Mouse (Mus musculus): ENCODE results near the gene C2.
"Not testable (repeated sequence)": the region's sequence is repeated elsewhere in the genome, so short reads cannot be mapped to it uniquely, and the experiment has no call there.

Gene C2

DNA sequence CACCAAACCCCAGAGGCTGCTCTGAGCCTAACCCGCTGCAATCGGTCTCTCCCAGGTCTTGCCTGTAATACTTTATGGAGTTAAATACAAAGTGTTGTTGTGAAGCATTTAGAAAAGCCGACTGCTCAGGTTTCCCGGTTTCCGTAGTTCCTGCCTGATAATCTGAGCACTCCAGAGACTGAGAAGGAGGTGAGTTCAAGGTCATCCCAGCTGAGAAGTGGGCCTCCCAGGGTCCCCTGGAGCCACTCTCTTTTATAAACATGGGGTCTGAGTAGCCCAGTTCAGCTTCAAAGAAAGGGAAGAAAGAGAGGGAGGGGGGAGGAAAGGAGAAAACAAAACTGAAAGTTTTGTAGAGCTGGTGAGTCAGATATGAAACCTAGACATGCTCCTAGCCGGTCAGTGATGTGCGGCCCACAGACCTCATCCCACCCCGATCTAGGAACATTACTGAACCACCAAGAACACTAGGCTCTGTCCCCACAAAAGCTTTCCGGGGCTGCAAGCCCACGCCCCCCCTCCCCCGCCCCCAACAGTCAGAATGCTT is 18.7 kb downstream of the C2 start, which contains the start of gene Zbtb12:
TSS of gene Zbtb12 (plus strand) at position 148 of the 544 bp plus-strand sequence.
- no peak for DNase-seq

DNA sequence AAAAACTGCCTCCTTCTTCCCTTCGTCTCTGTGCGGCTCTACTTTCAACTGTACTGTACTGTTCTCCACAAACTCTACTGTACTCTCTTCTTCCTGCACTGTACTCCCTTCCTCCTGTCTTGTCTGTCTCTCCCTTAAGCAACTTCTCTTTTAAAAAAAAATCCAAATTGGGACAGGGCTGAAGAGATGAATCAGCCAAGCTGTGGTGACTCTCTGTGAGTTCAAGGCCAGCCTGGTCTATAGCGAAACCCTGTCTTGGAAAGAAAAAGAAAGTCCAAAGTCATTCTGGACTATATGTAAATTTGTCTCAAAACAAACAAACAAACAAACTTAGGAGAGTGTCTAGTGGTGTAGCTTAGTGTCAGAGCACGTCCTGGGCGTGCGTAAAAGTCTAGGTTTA is 23.7 kb downstream of the C2 start:
- no peak for DNase-seq

DNA sequence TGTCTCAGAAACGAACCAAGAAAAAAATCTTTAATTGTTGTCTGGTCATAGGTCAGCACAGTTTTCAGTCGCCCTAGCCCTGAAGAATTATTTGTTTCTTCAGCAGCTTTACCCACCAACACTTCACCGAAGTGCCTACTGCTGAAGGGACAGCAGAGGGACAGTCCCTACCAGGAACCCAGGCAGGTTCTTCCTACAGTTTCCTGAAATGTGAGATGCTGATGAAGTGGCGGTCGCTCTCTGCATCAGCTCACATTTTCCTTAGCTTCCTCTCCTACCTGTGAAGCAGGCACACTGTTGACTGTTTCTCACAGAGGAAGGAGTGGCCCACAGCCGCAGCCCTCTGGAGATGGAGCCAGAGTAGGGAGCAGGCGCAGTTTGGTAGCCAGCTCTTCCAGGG is 32.1 kb downstream of the C2 start:
- DNase-seq, result no peak

DNA sequence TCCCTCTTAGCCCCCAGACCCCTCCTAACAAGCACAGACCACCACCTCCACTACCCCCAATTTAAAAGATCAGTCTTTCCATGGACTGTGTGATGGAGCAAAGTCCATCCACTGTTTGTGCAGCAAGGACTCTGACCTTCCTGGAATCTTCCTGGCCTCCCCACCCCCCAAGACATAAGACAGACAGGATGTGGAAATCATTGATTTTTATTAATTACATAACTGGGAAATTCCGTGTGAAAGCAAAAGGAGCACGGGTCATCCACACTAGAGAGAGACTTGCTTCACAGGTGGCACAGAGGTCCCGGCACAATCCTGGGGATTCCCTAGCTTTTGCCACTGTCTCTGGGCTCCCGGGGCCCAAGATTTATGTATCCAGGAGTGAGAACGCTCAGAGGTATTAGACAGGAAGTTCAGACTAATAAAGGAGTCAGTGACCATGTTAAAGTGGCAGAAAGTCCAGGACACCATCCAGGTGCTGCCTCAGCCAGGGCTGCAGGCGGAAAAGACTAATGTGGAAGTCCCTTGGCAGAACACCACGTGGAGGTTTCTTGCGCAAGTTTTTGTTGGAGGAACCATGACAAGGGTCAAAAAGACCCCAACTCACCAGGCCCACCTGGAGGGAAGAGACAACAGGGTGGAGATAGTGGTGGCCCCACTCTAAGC is 35.5 kb downstream of the C2 start, which contains the start of gene Cfb:
TSS of gene Cfb (minus strand) at position 103 of the 666 bp plus-strand sequence.
- DNase-seq, result no peak

DNA sequence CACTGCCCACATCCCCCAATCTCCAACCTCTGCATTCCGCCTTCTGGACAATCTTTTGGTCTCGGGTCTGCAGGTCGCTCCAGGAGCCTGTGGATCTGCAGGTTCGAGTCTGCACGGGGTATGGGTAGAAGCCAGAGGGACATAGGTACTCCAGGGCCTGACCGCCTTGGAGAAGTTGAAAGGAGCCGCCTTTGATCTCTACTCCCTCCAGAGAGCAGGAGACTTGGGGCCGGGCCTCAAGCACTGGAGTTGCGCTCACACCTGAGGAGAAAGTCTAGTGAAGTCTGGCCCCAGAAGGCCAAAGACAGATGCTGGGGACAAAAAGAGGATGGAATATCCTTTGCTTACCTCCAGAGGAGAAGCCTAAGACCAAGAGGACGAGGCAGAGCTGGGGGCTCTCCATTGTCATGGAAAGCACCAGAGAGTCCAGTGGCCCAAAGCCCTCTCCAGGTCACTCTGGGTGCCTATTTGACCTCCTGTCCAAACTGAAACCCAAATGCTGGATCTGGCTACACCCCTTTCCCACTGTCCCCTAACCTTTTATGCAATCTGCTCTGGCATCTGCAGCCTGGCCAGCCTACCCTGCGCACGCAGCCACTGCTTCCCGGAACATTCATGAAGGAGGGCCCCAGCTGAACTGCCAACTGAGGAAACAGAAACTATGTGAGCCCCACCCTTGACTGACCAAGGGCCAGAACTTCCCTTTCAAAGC is 36.2 kb downstream of the C2 start:
- no peak for DNase-seq

DNA sequence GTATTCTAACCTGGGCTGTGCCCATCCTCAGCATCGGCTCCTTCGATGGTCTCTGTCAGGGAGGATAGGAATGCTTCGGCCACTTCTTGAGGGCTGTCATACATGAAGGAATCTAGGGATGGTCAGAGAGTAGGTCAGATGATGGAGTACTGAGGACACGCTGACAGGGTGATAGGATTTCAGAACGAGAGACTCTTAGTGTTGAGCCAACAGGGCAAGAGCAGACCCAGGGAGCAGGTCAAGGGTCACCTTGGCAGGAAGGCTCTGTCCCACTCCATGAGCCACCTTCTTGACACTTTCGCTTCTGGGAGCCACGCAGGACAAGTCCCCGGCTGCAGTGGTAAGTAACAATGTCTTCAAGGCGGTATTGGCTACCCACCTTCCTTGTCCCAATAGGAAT is 37.6 kb downstream of the C2 start:
- DNase-seq, result no peak

DNA sequence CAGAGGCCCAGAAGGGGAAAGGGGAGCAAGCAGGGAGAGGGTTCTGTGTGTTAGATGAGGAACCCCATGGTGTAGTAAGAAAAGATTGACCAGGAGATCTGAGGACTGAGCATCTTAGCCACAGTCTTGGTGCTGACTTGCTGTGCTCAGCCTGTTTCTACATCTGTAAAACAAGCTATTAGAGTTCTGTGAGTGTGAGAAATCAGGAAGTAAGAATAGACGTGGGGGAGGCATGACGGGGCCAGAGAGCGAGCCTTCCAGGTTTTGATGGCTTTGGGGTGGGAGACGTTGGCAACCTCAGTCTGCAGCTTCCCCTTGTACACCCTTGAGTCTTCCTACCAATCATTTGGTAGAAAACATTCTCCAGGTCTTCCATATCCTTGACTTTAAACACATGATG is 39.4 kb downstream of the C2 start:
- DNase-seq, result peak in 1 of 2 experiments; percentile 1

DNA sequence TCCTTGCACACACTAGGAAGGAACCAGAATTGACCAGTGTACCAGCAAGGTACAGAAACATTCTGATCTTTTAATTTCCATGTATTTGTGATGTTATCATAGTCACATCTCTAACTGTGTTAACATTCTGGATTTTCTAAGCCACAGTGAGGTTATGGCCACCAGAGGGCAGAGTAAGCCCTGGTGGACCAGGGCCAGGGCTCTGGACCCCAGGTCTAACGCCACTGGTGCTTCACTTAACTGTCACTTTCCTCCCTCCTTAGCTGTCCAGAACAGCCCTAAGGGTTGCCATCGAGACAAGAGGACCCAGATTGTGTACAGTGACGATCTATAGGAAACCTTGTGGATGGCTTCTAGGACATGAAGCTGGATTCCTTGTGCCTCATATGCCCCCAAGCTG is 42.2 kb downstream of the C2 start:
- DNase-seq, result no peak

DNA sequence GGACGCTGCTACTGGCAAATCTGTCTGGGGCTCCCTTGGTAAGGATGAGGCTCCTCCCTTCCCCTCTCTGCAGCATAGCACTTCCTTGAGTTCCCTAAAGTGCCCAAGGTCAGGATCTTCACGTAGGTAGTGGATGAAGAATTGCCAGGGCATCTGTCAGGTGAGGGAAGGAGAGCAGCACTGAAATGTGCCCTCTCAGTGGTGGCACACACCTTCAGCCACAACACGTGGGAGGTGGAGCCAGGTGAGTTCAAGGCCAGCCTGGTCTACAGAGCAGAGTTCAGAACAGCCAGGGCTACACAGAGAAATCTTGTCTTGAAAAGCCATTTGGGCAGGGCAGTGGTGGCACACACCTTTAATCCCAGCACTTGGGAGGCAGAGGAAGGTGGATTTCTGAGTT is 43.3 kb downstream of the C2 start:
- no peak for DNase-seq

DNA sequence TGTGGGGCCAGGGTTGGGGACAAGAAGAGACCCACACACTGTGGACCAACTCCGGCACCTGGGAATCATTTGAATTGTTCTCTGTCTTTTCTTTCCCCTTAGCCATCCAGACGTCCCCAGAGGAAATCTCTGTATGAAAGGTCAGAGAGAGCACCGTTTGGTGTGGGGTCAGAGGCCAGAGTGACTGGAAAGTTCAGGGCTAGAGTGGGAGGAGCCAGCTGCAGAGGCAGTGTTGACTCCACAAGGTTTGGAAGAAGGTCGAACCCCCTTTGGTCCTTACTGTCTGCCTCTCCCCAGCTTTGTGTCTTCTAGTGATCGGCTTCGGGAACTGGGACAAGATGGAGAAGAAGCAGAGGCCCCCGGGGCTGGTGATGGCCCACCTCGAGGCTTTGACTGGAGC is 44.6 kb downstream of the C2 start:
- no peak for DNase-seq

DNA sequence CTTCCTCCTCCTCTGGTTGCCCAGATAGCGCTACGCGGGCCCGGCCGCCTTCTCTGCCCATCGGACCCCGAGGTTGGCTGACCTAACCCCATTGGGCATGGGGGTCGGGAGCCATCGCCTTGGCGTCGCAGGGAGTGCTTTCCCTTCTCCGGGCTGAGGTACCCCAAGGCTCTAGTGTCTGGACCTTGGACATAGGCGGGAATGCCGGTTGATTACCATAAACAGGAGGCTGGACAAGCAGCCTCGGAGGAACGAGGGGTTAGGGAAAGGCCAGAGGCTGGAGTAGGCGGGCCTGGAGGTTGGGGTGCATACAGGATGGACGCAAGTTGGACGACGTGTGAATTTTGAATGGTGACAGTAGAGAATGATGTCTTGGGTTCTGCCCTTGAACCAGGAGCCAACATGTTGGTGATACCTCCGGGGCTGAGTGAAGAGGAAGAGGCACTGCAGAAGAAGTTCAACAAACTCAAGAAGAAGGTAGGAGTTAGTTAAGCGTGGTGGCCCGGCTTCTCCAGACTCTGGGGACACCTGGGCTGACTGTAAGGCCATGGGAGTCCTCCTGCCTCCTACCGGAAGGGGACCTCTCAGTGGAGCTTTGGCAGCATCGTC is 47.4 kb downstream of the C2 start:
- DNase-seq, result no peak

DNA sequence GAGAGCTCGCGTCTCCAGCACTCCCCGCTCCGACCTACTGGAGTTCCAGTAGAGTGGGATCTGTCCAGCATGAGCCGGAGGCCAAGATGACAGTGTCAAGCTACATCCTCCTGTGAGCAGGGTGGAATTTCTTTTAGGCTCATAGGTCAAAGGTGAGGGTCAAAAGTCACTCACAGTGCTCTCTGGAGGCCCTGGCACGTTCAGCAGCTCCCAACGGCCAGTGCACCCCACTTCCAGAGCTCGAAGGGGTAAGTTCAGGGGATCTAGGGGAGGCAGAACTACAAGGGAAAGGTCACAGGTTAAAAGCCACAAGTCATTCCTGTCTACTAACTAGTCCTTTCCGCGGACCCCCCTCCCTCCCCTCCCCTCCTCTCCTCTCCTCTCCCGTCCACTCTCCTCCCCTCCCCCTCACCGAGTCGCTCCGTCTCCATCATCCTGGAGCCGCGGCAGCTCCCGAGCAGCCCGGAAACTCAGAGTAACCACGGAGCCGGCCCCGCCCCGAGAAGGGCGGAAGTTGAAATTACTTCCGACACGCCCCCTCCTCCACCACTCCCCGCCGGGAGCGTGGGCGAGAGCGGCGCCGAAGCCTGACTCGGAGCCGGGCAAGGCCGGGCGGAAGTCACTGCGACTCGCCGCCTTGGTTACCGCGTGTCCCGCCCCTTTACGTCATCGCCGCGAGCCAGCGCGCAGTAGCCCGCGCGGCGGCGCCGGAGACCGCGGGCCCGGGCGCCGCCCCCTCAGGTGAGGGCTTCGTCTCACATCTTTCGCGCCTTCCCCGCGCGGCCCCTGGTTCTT is 48.1 kb downstream of the C2 start, which contains the start of the genes Skiv2l and Nelfe:
TSS of gene Skiv2l (minus strand) at position 489 of the 795 bp plus-strand sequence.
TSS of gene Nelfe (plus strand) at position 670 of the 795 bp plus-strand sequence.
- peak; percentile 97 for DNase-seq

DNA sequence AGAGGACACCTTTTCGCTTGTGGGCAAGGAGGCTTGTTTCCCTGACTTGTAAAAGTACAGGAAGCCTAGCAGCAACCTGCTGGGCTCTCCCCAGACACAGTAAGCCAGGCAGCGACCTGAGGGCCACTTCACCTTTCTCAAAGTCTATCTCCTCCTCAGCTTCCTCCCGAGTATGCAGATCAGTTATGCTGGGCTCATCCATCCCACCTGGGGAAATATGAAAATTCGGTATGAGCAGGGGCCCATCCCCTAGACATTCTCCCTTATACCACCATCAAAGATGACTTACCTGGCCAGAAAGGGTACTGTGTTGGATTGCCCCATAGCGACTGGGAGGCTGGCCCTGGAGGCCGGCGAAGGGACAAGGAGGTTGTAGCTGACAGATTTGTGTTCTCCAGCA is 50.5 kb downstream of the C2 start:
- DNase-seq, result no peak

DNA sequence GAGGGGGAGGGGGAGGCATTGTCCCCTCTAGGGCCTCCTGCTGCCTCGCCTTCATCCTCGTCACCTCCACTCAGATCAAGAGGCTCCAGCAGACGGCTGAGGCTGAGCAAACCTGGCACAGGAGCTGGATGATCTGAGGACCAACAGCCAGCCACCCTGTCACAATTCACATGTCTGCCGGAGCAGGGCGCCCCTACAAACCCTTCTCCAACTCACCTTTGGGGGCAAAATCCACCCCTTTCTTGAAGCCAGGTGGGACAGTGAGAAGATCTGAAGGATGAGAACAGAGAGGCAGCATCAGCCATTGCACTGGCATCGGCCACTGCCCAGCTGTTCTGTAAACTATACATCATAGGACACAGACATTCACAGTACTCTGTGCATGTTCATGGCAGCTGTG is 50.9 kb downstream of the C2 start:
- no peak for DNase-seq

DNA sequence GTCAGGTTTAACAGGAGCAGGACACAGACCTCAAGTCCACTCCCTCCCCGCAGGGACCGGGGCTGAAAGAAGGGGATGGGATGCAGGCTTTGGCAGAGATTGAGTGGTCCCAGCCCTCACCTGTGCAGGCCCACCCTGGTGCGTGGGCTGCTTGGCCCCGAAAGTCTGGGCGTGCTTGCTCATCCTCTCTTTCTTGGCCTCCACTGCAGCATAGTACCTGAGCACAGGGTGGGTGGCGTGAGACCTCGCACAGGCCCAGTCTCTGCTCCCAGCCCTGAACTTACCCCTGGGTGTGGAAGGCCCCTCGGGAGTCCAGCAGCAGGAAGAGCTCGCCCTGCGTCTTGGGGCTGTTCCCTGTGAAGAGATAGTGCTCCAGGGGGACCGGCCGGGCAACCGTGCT is 53.2 kb downstream of the C2 start:
- no peak for DNase-seq

DNA sequence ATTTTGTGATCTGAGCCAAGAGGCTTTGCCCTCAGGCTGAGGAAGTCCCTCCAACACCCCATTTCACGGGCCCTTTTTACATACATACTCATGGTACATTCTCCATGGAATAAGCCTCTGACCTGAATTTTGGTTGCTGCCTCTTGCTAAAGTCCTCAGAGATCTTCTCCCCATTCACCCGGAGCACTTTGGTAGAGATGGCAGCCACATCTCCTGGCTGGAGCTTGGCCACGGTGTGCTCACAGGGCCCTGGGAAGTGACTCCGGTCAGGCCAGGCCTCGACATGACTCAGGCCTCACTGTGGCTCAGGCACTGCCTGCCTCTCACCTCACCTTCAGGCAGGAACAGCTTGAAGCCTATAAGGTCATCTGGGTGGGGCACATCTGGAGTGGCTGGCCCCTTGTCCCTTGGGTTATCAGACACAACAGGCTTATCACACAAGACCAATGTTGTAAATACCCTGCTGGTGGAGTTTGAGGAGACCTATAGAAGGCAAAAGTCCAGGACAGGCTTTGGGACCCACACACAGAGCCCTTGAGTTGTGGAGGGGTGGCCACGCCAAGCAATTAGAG is 57.2 kb downstream of the C2 start:
- no peak for DNase-seq

DNA sequence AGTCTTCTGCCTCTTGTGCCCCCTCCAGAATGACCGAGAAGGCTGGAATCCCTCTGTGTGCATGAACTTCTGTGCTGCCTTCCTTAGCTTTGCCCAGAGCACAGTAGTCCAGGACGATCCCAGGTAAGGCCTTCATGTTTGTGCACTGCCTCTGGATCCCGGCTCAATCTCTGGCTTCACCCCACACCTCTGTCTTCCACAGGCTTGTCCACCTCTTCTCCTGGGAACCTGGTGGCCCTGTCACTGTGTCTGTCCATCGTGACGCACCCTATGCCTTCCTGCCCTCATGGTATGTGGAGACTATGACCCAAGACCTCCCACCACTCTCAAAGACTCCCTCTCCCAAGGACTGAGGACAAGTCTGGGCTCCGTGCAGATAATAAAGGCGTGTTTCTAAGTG is 59.3 kb downstream of the C2 start:
- no peak for DNase-seq

DNA sequence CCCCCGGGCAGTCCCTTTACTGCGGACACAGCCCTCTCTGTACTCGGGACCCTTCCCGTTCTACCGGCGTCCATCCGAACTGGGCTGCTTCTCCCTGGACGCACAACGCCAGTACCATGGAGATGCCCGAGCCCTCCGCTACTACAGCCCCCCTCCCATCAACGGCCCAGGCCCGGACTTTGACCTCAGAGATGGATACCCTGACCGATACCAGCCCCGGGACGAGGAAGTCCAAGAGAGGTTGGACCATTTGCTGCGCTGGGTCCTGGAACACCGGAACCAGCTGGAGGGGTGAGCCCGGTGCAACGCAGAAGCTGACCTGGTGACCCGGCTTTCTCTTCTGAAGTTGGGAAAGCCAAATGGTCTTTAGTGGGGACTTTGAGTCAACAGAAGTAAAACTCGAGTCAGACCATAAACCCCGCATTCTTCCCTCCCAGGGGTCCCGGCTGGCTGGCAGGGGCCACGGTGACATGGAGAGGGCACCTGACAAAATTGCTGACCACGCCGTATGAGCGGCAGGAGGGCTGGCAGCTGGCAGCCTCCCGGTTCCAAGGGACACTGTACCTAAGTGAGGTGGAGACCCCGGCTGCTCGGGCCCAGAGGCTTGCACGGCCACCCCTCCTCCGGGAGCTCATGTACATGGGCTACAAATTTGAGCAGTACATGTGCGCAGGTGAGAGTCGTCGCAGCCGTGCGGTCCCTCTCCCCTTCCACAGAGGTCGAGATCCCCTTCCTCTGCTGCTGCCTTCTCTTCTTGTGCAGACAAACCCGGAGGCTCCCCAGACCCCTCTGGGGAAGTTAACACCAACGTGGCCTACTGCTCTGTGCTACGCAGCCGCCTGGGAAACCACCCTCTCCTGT is 60.4 kb downstream of the C2 start:
- peak in 1 of 2 experiments; percentile 33 for DNase-seq

DNA sequence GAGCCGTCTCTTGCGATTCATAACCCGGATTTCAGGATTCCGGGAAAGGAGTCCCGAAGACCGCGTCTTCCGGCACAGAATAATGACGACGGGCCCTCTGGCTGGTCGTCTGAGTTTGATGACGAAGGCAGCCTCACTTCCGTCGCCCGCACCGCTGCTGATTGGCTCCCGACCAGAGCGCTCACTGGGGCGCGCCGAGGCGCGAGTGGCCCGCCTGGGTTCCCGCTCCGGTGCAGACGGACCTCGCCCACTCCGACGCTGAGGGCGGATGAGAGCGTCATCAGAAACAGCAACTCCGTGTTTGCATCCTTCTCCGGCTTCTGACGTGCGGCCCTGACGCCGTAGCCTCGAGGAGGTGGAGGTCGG is 61.2 kb downstream of the C2 start, which contains the start of the genes Stk19 and Dxo:
TSS of gene Stk19 (minus strand) at position 90 of the 366 bp plus-strand sequence.
TSS of gene Dxo (plus strand) at position 164 of the 366 bp plus-strand sequence.
- DNase-seq, result peak; percentile 89 to 92

DNA sequence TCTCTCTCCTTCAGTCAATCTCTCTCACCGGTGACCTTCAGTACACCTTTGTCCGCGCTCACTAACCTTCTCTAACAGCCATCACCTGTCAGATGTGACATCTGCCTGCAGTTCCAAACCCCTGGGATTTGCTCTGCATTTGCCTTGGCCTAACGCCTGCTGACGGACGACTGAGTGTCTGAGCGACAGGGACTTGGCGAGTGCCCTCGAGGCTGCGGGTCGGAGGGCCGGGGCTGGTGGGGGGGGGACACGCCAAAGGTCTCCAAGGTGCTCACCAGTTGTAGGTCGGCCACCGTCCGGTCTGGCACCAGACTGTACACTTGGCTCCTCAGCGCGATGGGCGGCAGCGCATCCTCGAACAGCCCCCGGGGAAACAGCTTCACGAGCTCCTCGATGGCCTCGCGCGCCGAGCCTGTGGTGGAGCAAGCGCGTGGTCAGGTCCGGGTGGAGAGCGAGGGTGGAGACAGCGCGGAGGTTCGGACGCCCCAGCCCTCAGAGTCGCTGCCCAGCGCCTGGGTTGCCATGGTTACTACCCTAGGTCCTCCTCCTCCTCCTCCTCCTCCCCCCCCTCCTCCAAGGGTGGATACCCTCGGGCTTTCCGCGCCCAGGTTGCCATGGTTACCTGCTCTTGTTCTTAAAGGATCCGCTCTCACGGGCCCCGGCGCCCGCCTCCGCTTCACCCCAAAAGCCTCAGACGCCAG is 61.8 kb downstream of the C2 start:
- DNase-seq, result no peak

DNA sequence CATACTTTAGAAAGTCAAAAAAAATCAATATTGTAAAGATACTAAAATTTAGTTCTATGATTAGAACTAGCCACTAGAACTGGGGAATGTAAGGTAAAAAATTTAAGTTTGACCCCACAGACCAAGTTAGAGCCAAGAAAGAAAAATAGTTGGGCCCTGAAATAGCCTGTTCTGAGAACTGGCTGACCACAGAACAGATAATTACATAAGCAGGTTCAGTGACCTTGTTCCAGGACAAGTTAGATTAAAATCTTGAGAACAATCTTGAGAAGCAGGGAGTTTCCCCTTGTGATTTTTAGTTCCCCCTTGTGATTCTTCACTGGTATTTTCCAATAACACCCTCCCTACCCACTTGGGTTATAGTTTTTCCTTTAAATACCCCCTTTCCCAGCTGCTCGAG is 67.3 kb downstream of the C2 start:
- DNase-seq, result not testable (repeated sequence)
